Mouse (Mus musculus) cortical plate, adult 2 months (tissue): ENCODE data around the gene Ucp1. TPM values are rescaled to one million over a fixed set of nuclear protein-coding genes. Genes with fewer than 3 reads are reported as not detected.
A peak's percentile ranks its signal among the peaks of the same experiment; 100 is the strongest.
"Not testable (repeated sequence)": the region's sequence is repeated elsewhere in the genome, so short reads cannot be mapped to it uniquely, and the experiment has no call there.

Source experiments
- H3K27ac ChIP-seq: fragments of 200-500 bp; 2 replicates; pipeline ENCODE4 v1.5.1; 2012; ENCODE audit warnings: low read length, control low read depth, inconsistent platforms; ENCODE audit not compliant: insufficient read depth
- H3K4me1 ChIP-seq: fragments of 200-500 bp; 2 replicates; pipeline ENCODE4 v1.6.1; 2011; ENCODE audit warnings: low read length; ENCODE audit not compliant: control insufficient read depth, insufficient read depth
- H3K4me3 ChIP-seq: fragments of 200-500 bp; 2 replicates; pipeline ENCODE4 v1.5.1; 2011; ENCODE audit warnings: mild to moderate bottlenecking, low read length, control low read depth; ENCODE audit not compliant: insufficient read depth
- CTCF ChIP-seq: fragments of 200-500 bp; IDR thresholded peaks from 2 replicates; pipeline ENCODE4 v1.5.1; 2011; ENCODE audit warnings: mild to moderate bottlenecking, control low read depth, low read length; ENCODE audit not compliant: insufficient read depth; ENCODE audit errors: extremely low read depth
- POLR2A ChIP-seq: fragments of 200-500 bp; IDR thresholded peaks from 2 replicates; pipeline ENCODE4 v1.6.1; 2011; ENCODE audit warnings: mild to moderate bottlenecking, low read length, control low read depth; ENCODE audit not compliant: insufficient read depth; ENCODE audit errors: extremely low read depth
- polyA plus RNA-seq: library from polyadenylated mRNA; depleted of rRNA; stranded (reverse); fragments of >200 nt; gene quantifications from 2 replicates; pipeline ENCODE4 v1.2.3, GENCODE M21; 2012

Ucp1 gene
- polyA plus RNA-seq, 1 experiment, result 0.10 TPM

GRCm38 (mm10) chr8:83278431-83278830 is 11.7 kb upstream of the Ucp1 start:
- no peaks in the 10 kb centered on the region for H3K4me1 ChIP-seq
- no peak overlapping the region for H3K27ac ChIP-seq
- TF ChIP-seq CTCF (no peak), POLR2A (no peak)
- no peak overlapping the region for H3K4me3 ChIP-seq

GRCm38 (mm10) chr8:83285391-83285790 is 4.8 kb upstream of the Ucp1 start:
- Histone ChIP-seq H3K27ac (no peak overlapping the region), H3K4me3 (no peak overlapping the region), H3K4me1 (no peaks in the 10 kb centered on the region)
- TF ChIP-seq POLR2A (no peak), CTCF (no peak)

- H3K4me3 ChIP-seq, result no peak overlapping the region
- no peaks in the 10 kb centered on the region for H3K4me1 ChIP-seq
- no peak overlapping the region for H3K27ac ChIP-seq
- TF ChIP-seq POLR2A (no peak), CTCF (no peak)
Observed at GRCm38 (mm10) chr8:83297375-83297774, 7.2 kb downstream of the Ucp1 start.

- TF ChIP-seq CTCF, result 0 out of 2 replicates have a peak, but pooled peaks have one; percentile 10
- TF ChIP-seq POLR2A, result no peak
- Histone ChIP-seq H3K4me3 (no peak overlapping the region), H3K27ac (no peak overlapping the region), H3K4me1 (no peaks in the 10 kb centered on the region)
Observed at GRCm38 (mm10) chr8:83300135-83300534, 10.0 kb downstream of the Ucp1 start.

GRCm38 (mm10) chr8:83304946-83305345 is 14.8 kb downstream of the Ucp1 start:
- no peaks in the 10 kb centered on the region for H3K4me1 ChIP-seq
- TF ChIP-seq CTCF, result no peak
- no peak for TF ChIP-seq POLR2A
- no peak overlapping the region for H3K27ac ChIP-seq
- no peak overlapping the region for H3K4me3 ChIP-seq

- TF ChIP-seq POLR2A, result no peak
- no peak for TF ChIP-seq CTCF
- Histone ChIP-seq H3K4me3 (no peak overlapping the region), H3K4me1 (no peaks in the 10 kb centered on the region), H3K27ac (no peak overlapping the region)
Observed at GRCm38 (mm10) chr8:83309836-83310235, 19.7 kb downstream of the Ucp1 start.

GRCm38 (mm10) chr8:83315084-83315483 is 24.9 kb downstream of the Ucp1 start:
- H3K4me3 ChIP-seq, H3K27ac ChIP-seq, H3K4me1 ChIP-seq: not testable (repeated sequence)

- no peak for TF ChIP-seq CTCF
- TF ChIP-seq POLR2A, result no peak
- Histone ChIP-seq H3K4me1 (no peaks in the 10 kb centered on the region), H3K4me3 (no peak overlapping the region), H3K27ac (no peak overlapping the region)
Observed at GRCm38 (mm10) chr8:83315691-83316090, 25.5 kb downstream of the Ucp1 start.

GRCm38 (mm10) chr8:83320543-83320942 is 30.4 kb downstream of the Ucp1 start:
- TF ChIP-seq POLR2A, result no peak
- TF ChIP-seq CTCF, result no peak

GRCm38 (mm10) chr8:83322374-83322773 is 32.2 kb downstream of the Ucp1 start:
- TF ChIP-seq POLR2A (no peak), CTCF (no peak)
- Histone ChIP-seq H3K27ac (no peak overlapping the region), H3K4me1 (no peaks in the 10 kb centered on the region), H3K4me3 (no peak overlapping the region)

More at GRCm38 (mm10) chr8:83320543-83320942, 30.4 kb downstream of the Ucp1 start:
- Histone ChIP-seq H3K4me3 (no peak overlapping the region), H3K27ac (no peak overlapping the region), H3K4me1 (no peaks in the 10 kb centered on the region)

- Histone ChIP-seq H3K4me1 (no peaks in the 10 kb centered on the region), H3K27ac (no peak overlapping the region), H3K4me3 (no peak overlapping the region)
- TF ChIP-seq POLR2A (no peak), CTCF (no peak)
Observed at GRCm38 (mm10) chr8:83323056-83323455, 32.9 kb downstream of the Ucp1 start.
